Mouse (Mus musculus) small intestine, adult 2 months (tissue): ENCODE results near the gene Creb3l4.

ENCODE experiments used
- CTCF ChIP-seq: fragments of 200-500 bp; IDR thresholded peaks from 2 replicates; pipeline ENCODE4 v1.5.1; 2012; ENCODE audit warnings: low read depth, mild to moderate bottlenecking, control low read depth, inconsistent platforms, low read length, moderate library complexity, mixed read lengths; ENCODE audit not compliant: insufficient replicate concordance, insufficient read length; ENCODE audit errors: extremely low read depth
- POLR2A ChIP-seq: fragments of 200-500 bp; IDR thresholded peaks from 2 replicates; pipeline ENCODE4 v1.6.1; 2012; ENCODE audit warnings: low read depth, mild to moderate bottlenecking, control low read depth, inconsistent platforms, low read length, moderate library complexity

- no peak for TF ChIP-seq CTCF
- TF ChIP-seq POLR2A = peak; percentile 83
Measured at GRCm38 (mm10) chr3:90247960-90248745, 4.8 kb upstream of the Creb3l4 start, which contains the start of gene Slc39a1.
